Mouse (Mus musculus) thymus, adult 2 months (tissue): ENCODE data around the gene Tex52. TPM values are rescaled to one million over a fixed set of nuclear protein-coding genes. Genes with fewer than 3 reads are reported as not detected.

Source experiments
- DNase-seq: peaks from one replicate; pipeline ENCODE4 v3.0.0; 2021
- H3K27ac ChIP-seq: fragments of 200-500 bp; 2 replicates; pipeline ENCODE4 v1.5.1; 2012; ENCODE audit warnings: low read length, control low read depth; ENCODE audit not compliant: control insufficient read depth, insufficient read depth
- H3K27me3 ChIP-seq: fragments of 200-500 bp; 2 replicates; pipeline ENCODE4 v1.6.1; 2012; ENCODE audit warnings: mild to moderate bottlenecking, low read length, moderate library complexity, mixed read lengths; ENCODE audit not compliant: control insufficient read depth, insufficient read depth
- H3K36me3 ChIP-seq: fragments of 200-500 bp; 2 replicates; pipeline ENCODE4 v1.6.1; 2012; ENCODE audit warnings: mild to moderate bottlenecking, low read length, moderate library complexity; ENCODE audit not compliant: control insufficient read depth, insufficient read depth
- H3K4me1 ChIP-seq: fragments of 200-500 bp; replicated peaks from 2 replicates; pipeline ENCODE4 v1.6.1; 2012; ENCODE audit warnings: low read length; ENCODE audit not compliant: control insufficient read depth, insufficient read depth
- H3K4me3 ChIP-seq: fragments of 200-500 bp; 2 replicates; pipeline ENCODE4 v1.5.1; 2012; ENCODE audit warnings: mild to moderate bottlenecking, low read length, control low read depth, moderate library complexity; ENCODE audit not compliant: control insufficient read depth, insufficient read depth
- CTCF ChIP-seq: fragments of 200-500 bp; IDR thresholded peaks from 2 replicates; pipeline ENCODE4 v1.5.1; 2012; ENCODE audit warnings: mild to moderate bottlenecking, control low read depth, low read length, moderate library complexity, borderline replicate concordance; ENCODE audit not compliant: control insufficient read depth, poor library complexity, insufficient read depth; ENCODE audit errors: extremely low read depth
- POLR2A ChIP-seq: fragments of 200-500 bp; IDR thresholded peaks from 2 replicates; pipeline ENCODE4 v1.6.1; 2012; ENCODE audit warnings: mild to moderate bottlenecking, low read length, control low read depth, moderate library complexity; ENCODE audit not compliant: control insufficient read depth, poor library complexity, insufficient read depth; ENCODE audit errors: extremely low read depth
- WGBS: fragments of 180-500 bp; shearing (Covaris S2); methylation state at CpG from one replicate; pipeline ENCODE4 v1.1.7; 2018; 5-methylcytosine and 5-hydroxymethylcytosine counted together
- polyA plus RNA-seq: library from polyadenylated mRNA; depleted of rRNA; stranded (reverse); fragments of >200 nt; gene quantifications from 2 replicates; pipeline ENCODE4 v1.2.3, GENCODE M21; 2012; rRNA removed

The Tex52 gene
- 0.92 and 1.2 TPM in 2 replicates for polyA plus RNA-seq

GRCm38 (mm10) chr6:128375192-128375591 lies at the start of gene Tex52, which contains the start of gene Gm44596:
Gene Tex52 (plus strand): TSS chr6:128375456.
Gene Gm44596 (plus strand): TSS chr6:128375503.
- DNase-seq = no peak
- no peak within 1 kb of the TSS for H3K4me3 ChIP-seq
- WGBS = 90% methylated on average over 6 of the region's 6 CpGs
- no peaks in the 10 kb centered on the region for H3K27me3 ChIP-seq
- H3K27ac ChIP-seq = no peak within 1 kb of the TSS
- TF ChIP-seq CTCF (no peak), POLR2A (no peak)
- H3K4me1 ChIP-seq = 0 out of 2 replicates have a peak, but pooled peaks cover 3% of the 10 kb centered on the region
- peaks cover 31% of the 10 kb centered on the region for H3K36me3 ChIP-seq

- no peak overlapping the region for H3K27ac ChIP-seq
- peaks cover 8% of the 10 kb centered on the region for H3K4me1 ChIP-seq
- H3K27me3 ChIP-seq = no peaks in the 10 kb centered on the region
- TF ChIP-seq POLR2A (no peak), CTCF (peak; percentile 37; the same call in 1 of the 2 replicates)
- H3K36me3 ChIP-seq = no peaks in the 10 kb centered on the region
- 16% methylated on average over 12 of the region's 12 CpGs for WGBS
- H3K4me3 ChIP-seq = no peak overlapping the region
- peak; percentile 73 for DNase-seq
These were observed 40.7 kb upstream of the Tex52 start for GRCm38 (mm10) chr6:128334397-128335124.

- peaks cover 8% of the 10 kb centered on the region for H3K4me1 ChIP-seq
- WGBS = 95% methylated on average over 7 of the region's 7 CpGs
- no peak overlapping the region for H3K27ac ChIP-seq
- DNase-seq = no peak
- H3K27me3 ChIP-seq = no peaks in the 10 kb centered on the region
- H3K4me3 ChIP-seq = no peak overlapping the region
- no peaks in the 10 kb centered on the region for H3K36me3 ChIP-seq
- TF ChIP-seq POLR2A = no peak
- TF ChIP-seq CTCF = no peak
These were observed 37.8 kb upstream of the Tex52 start for GRCm38 (mm10) chr6:128337467-128337866.

- H3K4me3 ChIP-seq = no peak overlapping the region
- no peak overlapping the region for H3K27ac ChIP-seq
- no peak for TF ChIP-seq POLR2A
- TF ChIP-seq CTCF = no peak
- WGBS = 78% methylated on average over 5 of the region's 5 CpGs
- no peak for DNase-seq
- no peaks in the 10 kb centered on the region for H3K27me3 ChIP-seq
- H3K4me1 ChIP-seq = peaks cover 8% of the 10 kb centered on the region
- no peaks in the 10 kb centered on the region for H3K36me3 ChIP-seq
These were observed 36.4 kb upstream of the Tex52 start for GRCm38 (mm10) chr6:128338876-128339275.

- Histone ChIP-seq H3K27ac (no peak overlapping the region), H3K4me3 (no peak overlapping the region), H3K36me3 (no peaks in the 10 kb centered on the region), H3K4me1 (no peaks in the 10 kb centered on the region), H3K27me3 (no peaks in the 10 kb centered on the region)
- no peak for TF ChIP-seq CTCF
- no peak for TF ChIP-seq POLR2A
- DNase-seq = no peak
- 95% methylated on average over 11 of the region's 11 CpGs for WGBS
These were observed 33.1 kb upstream of the Tex52 start for GRCm38 (mm10) chr6:128341956-128342723.

GRCm38 (mm10) chr6:128345623-128346022 lies 29.6 kb upstream of the Tex52 start:
- no peak for TF ChIP-seq CTCF
- TF ChIP-seq POLR2A = no peak
- no peaks in the 10 kb centered on the region for H3K36me3 ChIP-seq
- H3K4me3 ChIP-seq = no peak overlapping the region
- H3K27me3 ChIP-seq = no peaks in the 10 kb centered on the region
- no peak overlapping the region for H3K27ac ChIP-seq
- peaks cover 3% of the 10 kb centered on the region for H3K4me1 ChIP-seq
- 15% methylated on average over 10 of the region's 10 CpGs for WGBS
- no peak for DNase-seq

GRCm38 (mm10) chr6:128346782-128347181 lies 28.5 kb upstream of the Tex52 start:
- Histone ChIP-seq H3K4me3 (no peak overlapping the region), H3K27me3 (no peaks in the 10 kb centered on the region), H3K4me1 (peaks cover 3% of the 10 kb centered on the region), H3K36me3 (no peaks in the 10 kb centered on the region), H3K27ac (no peak overlapping the region)
- WGBS = 90% methylated on average over 6 of the region's 6 CpGs
- DNase-seq = no peak
- TF ChIP-seq CTCF (no peak), POLR2A (no peak)
